Mouse (Mus musculus) heart, embryonic 15.5 days (tissue): ENCODE measurements around the gene Milr1. TPM values are rescaled to one million over a fixed set of nuclear protein-coding genes. Genes with fewer than 3 reads are reported as not detected.
"Not testable (repeated sequence)": the region's sequence is repeated elsewhere in the genome, so short reads cannot be mapped to it uniquely, and the experiment has no call there.

Experiments used
- ATAC-seq: fragments of 200-750 bp; cut with Nextera tagmentation; replicated peaks from 2 replicates; pipeline ENCODE4 v1.8.0; 2017; ENCODE audit warnings: low read depth, moderate TSS enrichment; ENCODE audit not compliant: insufficient number of reproducible peaks, insufficient read depth, low FRiP score
- H3K27ac ChIP-seq: fragments of 300-500 bp; sonication (generic); 2 replicates; pipeline ENCODE4 v1.5.1; 2015; ENCODE audit warnings: mild to moderate bottlenecking, inconsistent platforms
- H3K27me3 ChIP-seq: fragments of 300-500 bp; sonication (generic); 2 replicates; pipeline ENCODE4 v1.6.1; 2015; ENCODE audit warnings: inconsistent platforms
- H3K36me3 ChIP-seq: fragments of 300-500 bp; sonication (generic); 2 replicates; pipeline ENCODE4 v1.6.1; 2015; ENCODE audit warnings: mild to moderate bottlenecking, inconsistent platforms
- H3K4me1 ChIP-seq: fragments of 300-500 bp; sonication (generic); replicated peaks from 2 replicates; pipeline ENCODE4 v1.6.1; 2015; ENCODE audit warnings: inconsistent platforms
- H3K4me2 ChIP-seq: fragments of 300-500 bp; sonication (generic); 2 replicates; pipeline ENCODE4 v1.6.1; 2015; ENCODE audit warnings: inconsistent platforms, mild to moderate bottlenecking, moderate library complexity
- H3K4me3 ChIP-seq: fragments of 300-500 bp; sonication (generic); 2 replicates; pipeline ENCODE4 v1.5.1; 2015; ENCODE audit warnings: mild to moderate bottlenecking, inconsistent platforms
- H3K9ac ChIP-seq: fragments of 300-500 bp; sonication (generic); 2 replicates; pipeline ENCODE4 v1.6.1; 2015; ENCODE audit warnings: mild to moderate bottlenecking, inconsistent platforms
- H3K9me3 ChIP-seq: fragments of 300-500 bp; sonication (generic); replicated peaks from 2 replicates; pipeline ENCODE4 v1.6.1; 2016; ENCODE audit warnings: inconsistent platforms
- WGBS: fragments of 180-500 bp; shearing (Covaris S2); methylation state at CpG from one replicate; pipeline ENCODE4 v1.1.7; 2015; ENCODE audit warnings: mixed read lengths; 5-methylcytosine and 5-hydroxymethylcytosine counted together
- polyA plus RNA-seq: library from polyadenylated mRNA; unstranded; fragments of >200 nt; fragmentation: Nextera tagmentation; extraction: Ambion mirVana; gene quantifications from 2 replicates; pipeline ENCODE4 v1.2.1, GENCODE M21; 2015

Gene Milr1
- polyA plus RNA-seq, 1 experiment from 2014 or later: 0.88 TPM

GRCm38 (mm10) chr11:106715066-106715465 lies 36.0 kb upstream of the Milr1 start:
- Histone ChIP-seq H3K4me2 (peak overlapping the region; percentile 9; the same call in 1 of the 2 replicates), H3K4me3 (peak overlapping the region; percentile 43), H3K36me3 (no peaks in the 10 kb centered on the region), H3K27me3 (no peaks in the 10 kb centered on the region), H3K4me1 (no peaks in the 10 kb centered on the region), H3K27ac (peak overlapping the region; percentile 83), H3K9me3 (no peaks in the 10 kb centered on the region), H3K9ac (0 out of 2 replicates have a peak overlapping the region, but pooled peaks have one; percentile 13)
- WGBS: 58% methylated on average over 6 of the region's 6 CpGs
- ATAC-seq: peak; percentile 72; the same call in 1 of the 2 replicates

- 80% methylated on average over 5 of the region's 5 CpGs for WGBS
Measured at GRCm38 (mm10) chr11:106716568-106716967, 34.5 kb upstream of the Milr1 start.

GRCm38 (mm10) chr11:106720379-106720778 lies 30.6 kb upstream of the Milr1 start:
- H3K9ac ChIP-seq: no peak overlapping the region
- no peak overlapping the region for H3K4me3 ChIP-seq
- H3K27me3 ChIP-seq: no peaks in the 10 kb centered on the region
- H3K4me1 ChIP-seq: peaks cover 10% of the 10 kb centered on the region
- no peak overlapping the region for H3K27ac ChIP-seq
- 83% methylated on average over 8 of the region's 8 CpGs for WGBS
- ATAC-seq: no peak
- H3K9me3 ChIP-seq: no peaks in the 10 kb centered on the region
- no peak overlapping the region for H3K4me2 ChIP-seq
- no peaks in the 10 kb centered on the region for H3K36me3 ChIP-seq

More at GRCm38 (mm10) chr11:106716568-106716967, 34.5 kb upstream of the Milr1 start:
- no peak for ATAC-seq
- no peak overlapping the region for H3K4me3 ChIP-seq
- H3K9me3 ChIP-seq: no peaks in the 10 kb centered on the region
- H3K9ac ChIP-seq: no peak overlapping the region
- no peaks in the 10 kb centered on the region for H3K36me3 ChIP-seq
- H3K27ac ChIP-seq: no peak overlapping the region
- H3K4me2 ChIP-seq: no peak overlapping the region
- no peaks in the 10 kb centered on the region for H3K4me1 ChIP-seq
- no peaks in the 10 kb centered on the region for H3K27me3 ChIP-seq

- no peak overlapping the region for H3K4me3 ChIP-seq
- H3K27me3 ChIP-seq: no peaks in the 10 kb centered on the region
- no peaks in the 10 kb centered on the region for H3K9me3 ChIP-seq
- no peaks in the 10 kb centered on the region for H3K36me3 ChIP-seq
- ATAC-seq: peak; percentile 78
- H3K27ac ChIP-seq: 0 out of 2 replicates have a peak overlapping the region, but pooled peaks have one; percentile 9
- 13% methylated on average over 7 of the region's 7 CpGs for WGBS
- H3K9ac ChIP-seq: no peak overlapping the region
- H3K4me1 ChIP-seq: peaks cover 10% of the 10 kb centered on the region
- no peak overlapping the region for H3K4me2 ChIP-seq
Measured at GRCm38 (mm10) chr11:106722831-106723361, 28.1 kb upstream of the Milr1 start.

- no peak overlapping the region for H3K9ac ChIP-seq
- H3K4me2 ChIP-seq: peak overlapping the region; percentile 23; the same call in 1 of the 2 replicates
- no peaks in the 10 kb centered on the region for H3K9me3 ChIP-seq
- WGBS: 71% methylated on average over 15 of the region's 15 CpGs
- H3K27ac ChIP-seq: 0 out of 2 replicates have a peak overlapping the region, but pooled peaks have one; percentile 9
- H3K27me3 ChIP-seq: no peaks in the 10 kb centered on the region
- H3K4me3 ChIP-seq: no peak overlapping the region
- no peak for ATAC-seq
- no peaks in the 10 kb centered on the region for H3K36me3 ChIP-seq
- H3K4me1 ChIP-seq: peaks cover 14% of the 10 kb centered on the region
Measured at GRCm38 (mm10) chr11:106723611-106724125, 27.4 kb upstream of the Milr1 start.

- WGBS: 85% methylated on average over 10 of the region's 10 CpGs
- ATAC-seq: no peak
- H3K9ac ChIP-seq: no peak overlapping the region
Measured at GRCm38 (mm10) chr11:106724176-106724915, 26.7 kb upstream of the Milr1 start.

GRCm38 (mm10) chr11:106724916-106725235 lies 26.1 kb upstream of the Milr1 start:
- H3K4me3 ChIP-seq, H3K9ac ChIP-seq, H3K36me3 ChIP-seq, H3K27me3 ChIP-seq, H3K27ac ChIP-seq, H3K4me2 ChIP-seq, H3K9me3 ChIP-seq, ATAC-seq: not testable (repeated sequence)
- peaks cover 19% of the 10 kb centered on the region for H3K4me1 ChIP-seq
- WGBS: 89% methylated on average over 9 of the region's 9 CpGs

More at GRCm38 (mm10) chr11:106724176-106724915, 26.7 kb upstream of the Milr1 start:
- Histone ChIP-seq H3K27me3 (no peaks in the 10 kb centered on the region), H3K4me2 (no peak overlapping the region), H3K9me3 (no peaks in the 10 kb centered on the region), H3K4me3 (no peak overlapping the region), H3K4me1 (peaks cover 19% of the 10 kb centered on the region), H3K36me3 (no peaks in the 10 kb centered on the region), H3K27ac (no peak overlapping the region)

GRCm38 (mm10) chr11:106727967-106728366 lies 23.1 kb upstream of the Milr1 start:
- Histone ChIP-seq H3K9me3 (no peaks in the 10 kb centered on the region), H3K4me3 (no peak overlapping the region), H3K36me3 (no peaks in the 10 kb centered on the region), H3K4me2 (no peak overlapping the region), H3K27me3 (no peaks in the 10 kb centered on the region), H3K27ac (peak overlapping the region; percentile 11; the same call in 1 of the 2 replicates), H3K4me1 (peaks cover 28% of the 10 kb centered on the region), H3K9ac (no peak overlapping the region)
- ATAC-seq: no peak
- 66% methylated on average over 5 of the region's 5 CpGs for WGBS

- ATAC-seq: peak; percentile 42; the same call in 1 of the 2 replicates
- 64% methylated on average over 10 of the region's 10 CpGs for WGBS
- Histone ChIP-seq H3K27ac (peak overlapping the region; percentile 11), H3K9ac (no peak overlapping the region), H3K4me1 (peaks cover 23% of the 10 kb centered on the region), H3K9me3 (no peaks in the 10 kb centered on the region), H3K4me3 (no peak overlapping the region), H3K27me3 (no peaks in the 10 kb centered on the region), H3K4me2 (no peak overlapping the region), H3K36me3 (no peaks in the 10 kb centered on the region)
Measured at GRCm38 (mm10) chr11:106728402-106729366, 22.3 kb upstream of the Milr1 start.

GRCm38 (mm10) chr11:106729656-106730055 lies 21.4 kb upstream of the Milr1 start:
- Histone ChIP-seq H3K9ac (no peak overlapping the region), H3K9me3 (no peaks in the 10 kb centered on the region), H3K27me3 (no peaks in the 10 kb centered on the region), H3K4me2 (no peak overlapping the region), H3K36me3 (no peaks in the 10 kb centered on the region), H3K4me1 (peaks cover 23% of the 10 kb centered on the region), H3K4me3 (no peak overlapping the region), H3K27ac (peak overlapping the region; percentile 81; the same call in 1 of the 2 replicates)
- no peak for ATAC-seq
- 100% methylated on average over 1 of the region's 1 CpGs for WGBS

GRCm38 (mm10) chr11:106730714-106731113 lies 20.3 kb upstream of the Milr1 start:
- Histone ChIP-seq H3K4me3 (no peak overlapping the region), H3K27me3 (no peaks in the 10 kb centered on the region), H3K9me3 (no peaks in the 10 kb centered on the region), H3K27ac (peak overlapping the region; percentile 81), H3K4me1 (peaks cover 23% of the 10 kb centered on the region), H3K36me3 (no peaks in the 10 kb centered on the region), H3K9ac (no peak overlapping the region), H3K4me2 (peak overlapping the region; percentile 5; the same call in 1 of the 2 replicates)
- peak; percentile 68 for ATAC-seq
- WGBS: 12% methylated on average over 4 of the region's 4 CpGs
